Mouse (Mus musculus) kidney, embryonic 15.5 days (tissue): ENCODE measurements around the gene Chrd. TPM values are rescaled to one million over a fixed set of nuclear protein-coding genes. Genes with fewer than 3 reads are reported as not detected.

ENCODE experiments used
- ATAC-seq: fragments of 200-750 bp; cut with Nextera tagmentation; replicated peaks from 2 replicates; pipeline ENCODE4 v1.8.0; 2017; ENCODE audit warnings: moderate TSS enrichment; ENCODE audit not compliant: low FRiP score
- H3K27ac ChIP-seq: fragments of 300-500 bp; sonication (generic); 2 replicates; pipeline ENCODE4 v1.5.1; 2015; ENCODE audit warnings: mild to moderate bottlenecking, inconsistent platforms
- H3K27me3 ChIP-seq: fragments of 300-500 bp; sonication (generic); 2 replicates; pipeline ENCODE4 v1.6.1; 2015; ENCODE audit warnings: inconsistent platforms
- H3K36me3 ChIP-seq: fragments of 300-500 bp; sonication (generic); 2 replicates; pipeline ENCODE4 v1.6.1; 2015; ENCODE audit warnings: inconsistent platforms
- H3K4me1 ChIP-seq: fragments of 300-500 bp; sonication (generic); 2 replicates; pipeline ENCODE4 v1.6.1; 2015; ENCODE audit warnings: inconsistent platforms
- H3K4me2 ChIP-seq: fragments of 300-500 bp; sonication (generic); 2 replicates; pipeline ENCODE4 v1.6.1; 2015; ENCODE audit warnings: moderate library complexity, mild to moderate bottlenecking, inconsistent platforms
- H3K4me3 ChIP-seq: fragments of 300-500 bp; sonication (generic); replicated peaks from 2 replicates; pipeline ENCODE4 v1.5.1; 2015; ENCODE audit warnings: mild to moderate bottlenecking, inconsistent platforms
- H3K9ac ChIP-seq: fragments of 300-500 bp; sonication (generic); 2 replicates; pipeline ENCODE4 v1.6.1; 2015; ENCODE audit warnings: mild to moderate bottlenecking, inconsistent platforms
- H3K9me3 ChIP-seq: fragments of 300-500 bp; sonication (generic); replicated peaks from 2 replicates; pipeline ENCODE4 v1.6.1; 2016; ENCODE audit warnings: inconsistent platforms
- WGBS: fragments of 180-500 bp; shearing (Covaris S2); methylation state at CpG from one replicate; pipeline ENCODE4 v1.1.7; 2015; ENCODE audit warnings: mixed read lengths; 5-methylcytosine and 5-hydroxymethylcytosine counted together
- polyA plus RNA-seq: library from polyadenylated mRNA; unstranded; fragments of >200 nt; fragmentation: Nextera tagmentation; extraction: Ambion mirVana; gene quantifications from 2 replicates; pipeline ENCODE4 v1.2.1, GENCODE M21; 2015

Gene Chrd
- polyA plus RNA-seq, 1 experiment from 2014 or later = 7.4 TPM

GRCm38 (mm10) chr16:20724338-20724748 lies 8.6 kb upstream of the Chrd start:
- peak; percentile 80 for ATAC-seq
- Histone ChIP-seq H3K4me2 (no peak overlapping the region), H3K36me3 (peaks cover 35% of the 10 kb centered on the region), H3K27ac (no peak overlapping the region), H3K4me1 (0 out of 2 replicates have a peak, but pooled peaks cover 2% of the 10 kb centered on the region), H3K27me3 (no peaks in the 10 kb centered on the region), H3K4me3 (no peak overlapping the region), H3K9ac (no peak overlapping the region), H3K9me3 (no peaks in the 10 kb centered on the region)
- 37% methylated on average over 5 of the region's 5 CpGs for WGBS

- no peak overlapping the region for H3K4me2 ChIP-seq
- H3K9me3 ChIP-seq = no peaks in the 10 kb centered on the region
- 83% methylated on average over 7 of the region's 7 CpGs for WGBS
- 0 out of 2 replicates have a peak, but pooled peaks cover 8% of the 10 kb centered on the region for H3K4me1 ChIP-seq
- no peak overlapping the region for H3K27ac ChIP-seq
- peaks cover 25% of the 10 kb centered on the region for H3K36me3 ChIP-seq
- H3K9ac ChIP-seq = no peak overlapping the region
- no peak for ATAC-seq
- H3K27me3 ChIP-seq = no peaks in the 10 kb centered on the region
- no peak overlapping the region for H3K4me3 ChIP-seq
These were observed 7.6 kb upstream of the Chrd start for GRCm38 (mm10) chr16:20725321-20725720.

GRCm38 (mm10) chr16:20725750-20726149 lies 7.2 kb upstream of the Chrd start:
- Histone ChIP-seq H3K4me1 (0 out of 2 replicates have a peak, but pooled peaks cover 10% of the 10 kb centered on the region), H3K9me3 (no peaks in the 10 kb centered on the region), H3K4me2 (no peak overlapping the region), H3K36me3 (peaks cover 21% of the 10 kb centered on the region), H3K27me3 (no peaks in the 10 kb centered on the region), H3K9ac (no peak overlapping the region), H3K27ac (no peak overlapping the region), H3K4me3 (no peak overlapping the region)
- WGBS = 84% methylated on average over 4 of the region's 4 CpGs
- ATAC-seq = no peak

GRCm38 (mm10) chr16:20726384-20726783 lies 6.5 kb upstream of the Chrd start:
- no peak for ATAC-seq
- no peak overlapping the region for H3K9ac ChIP-seq
- H3K4me2 ChIP-seq = no peak overlapping the region
- H3K27me3 ChIP-seq = no peaks in the 10 kb centered on the region
- H3K9me3 ChIP-seq = no peaks in the 10 kb centered on the region
- H3K4me3 ChIP-seq = no peak overlapping the region
- H3K4me1 ChIP-seq = 0 out of 2 replicates have a peak, but pooled peaks cover 10% of the 10 kb centered on the region
- WGBS = 67% methylated on average over 1 of the region's 1 CpGs
- H3K36me3 ChIP-seq = peaks cover 14% of the 10 kb centered on the region
- H3K27ac ChIP-seq = no peak overlapping the region

- Histone ChIP-seq H3K4me3 (no peak overlapping the region), H3K4me1 (peaks cover 33% of the 10 kb centered on the region), H3K36me3 (no peaks in the 10 kb centered on the region), H3K27ac (no peak overlapping the region), H3K9me3 (no peaks in the 10 kb centered on the region), H3K27me3 (peaks cover 21% of the 10 kb centered on the region), H3K9ac (no peak overlapping the region), H3K4me2 (no peak overlapping the region)
- no peak for ATAC-seq
- WGBS = 34% methylated on average over 5 of the region's 5 CpGs
These were observed 2.6 kb upstream of the Chrd start for GRCm38 (mm10) chr16:20730293-20730711.

GRCm38 (mm10) chr16:20731688-20732087 lies 1.2 kb upstream of the Chrd start:
- Histone ChIP-seq H3K9ac (no peak overlapping the region), H3K36me3 (no peaks in the 10 kb centered on the region), H3K9me3 (no peaks in the 10 kb centered on the region), H3K27ac (no peak overlapping the region), H3K4me1 (peaks cover 33% of the 10 kb centered on the region), H3K4me3 (no peak overlapping the region), H3K27me3 (peaks cover 32% of the 10 kb centered on the region), H3K4me2 (no peak overlapping the region)
- no peak for ATAC-seq
- WGBS = 58% methylated on average over 5 of the region's 5 CpGs

GRCm38 (mm10) chr16:20732251-20732924 lies 539 bp upstream of the Chrd start:
- peak overlapping the region; percentile 70 for H3K4me3 ChIP-seq
- peaks cover 33% of the 10 kb centered on the region for H3K4me1 ChIP-seq
- WGBS = 5% methylated on average over 11 of the region's 30 CpGs
- peaks cover 32% of the 10 kb centered on the region for H3K27me3 ChIP-seq
- peak overlapping the region; percentile 80 for H3K27ac ChIP-seq
- H3K9ac ChIP-seq = peak overlapping the region; percentile 71
- no peaks in the 10 kb centered on the region for H3K9me3 ChIP-seq
- peak; percentile 37 for ATAC-seq
- H3K4me2 ChIP-seq = peak overlapping the region; percentile 95
- no peaks in the 10 kb centered on the region for H3K36me3 ChIP-seq

GRCm38 (mm10) chr16:20733731-20734730 lies 1.1 kb downstream of the Chrd start, which contains the start of gene Thpo:
TSS of gene Thpo (minus strand) at chr16:20734511.
- Histone ChIP-seq H3K9ac (peak within 1 kb of the TSS; percentile 71), H3K36me3 (no peaks in the 10 kb centered on the region), H3K4me3 (peak within 1 kb of the TSS; percentile 70), H3K4me1 (peaks cover 33% of the 10 kb centered on the region), H3K9me3 (no peaks in the 10 kb centered on the region), H3K27me3 (peaks cover 32% of the 10 kb centered on the region), H3K4me2 (peak within 1 kb of the TSS; percentile 95), H3K27ac (no peak within 1 kb of the TSS)
- 2% methylated on average over 45 of the region's 45 CpGs for WGBS
- ATAC-seq = no peak

- H3K4me3 ChIP-seq = no peak overlapping the region
- H3K27ac ChIP-seq = no peak overlapping the region
- no peaks in the 10 kb centered on the region for H3K9me3 ChIP-seq
- no peak for ATAC-seq
- peaks cover 32% of the 10 kb centered on the region for H3K27me3 ChIP-seq
- peaks cover 25% of the 10 kb centered on the region for H3K4me1 ChIP-seq
- H3K4me2 ChIP-seq = no peak overlapping the region
- H3K9ac ChIP-seq = no peak overlapping the region
- no peaks in the 10 kb centered on the region for H3K36me3 ChIP-seq
- WGBS = 74% methylated on average over 5 of the region's 5 CpGs
These were observed 2.7 kb downstream of the Chrd start for GRCm38 (mm10) chr16:20735651-20736050.

GRCm38 (mm10) chr16:20736168-20736567 lies 3.2 kb downstream of the Chrd start:
- H3K27ac ChIP-seq = no peak overlapping the region
- ATAC-seq = no peak

GRCm38 (mm10) chr16:20736823-20737222 lies 3.9 kb downstream of the Chrd start:
- H3K27me3 ChIP-seq = peaks cover 32% of the 10 kb centered on the region
- no peaks in the 10 kb centered on the region for H3K9me3 ChIP-seq
- 90% methylated on average over 5 of the region's 5 CpGs for WGBS
- no peak overlapping the region for H3K4me3 ChIP-seq
- ATAC-seq = no peak
- H3K36me3 ChIP-seq = no peaks in the 10 kb centered on the region
- H3K4me1 ChIP-seq = peaks cover 24% of the 10 kb centered on the region
- no peak overlapping the region for H3K4me2 ChIP-seq
- no peak overlapping the region for H3K27ac ChIP-seq
- no peak overlapping the region for H3K9ac ChIP-seq

More at GRCm38 (mm10) chr16:20736168-20736567, 3.2 kb downstream of the Chrd start:
- Histone ChIP-seq H3K4me1 (peaks cover 25% of the 10 kb centered on the region), H3K36me3 (no peaks in the 10 kb centered on the region), H3K27me3 (peaks cover 32% of the 10 kb centered on the region), H3K9ac (no peak overlapping the region), H3K4me2 (no peak overlapping the region), H3K4me3 (no peak overlapping the region), H3K9me3 (no peaks in the 10 kb centered on the region)
- WGBS = 88% methylated on average over 7 of the region's 7 CpGs

GRCm38 (mm10) chr16:20739845-20740244 lies 6.9 kb downstream of the Chrd start:
- Histone ChIP-seq H3K4me3 (no peak overlapping the region), H3K27ac (no peak overlapping the region), H3K9ac (no peak overlapping the region), H3K36me3 (no peaks in the 10 kb centered on the region), H3K27me3 (peaks cover 16% of the 10 kb centered on the region), H3K4me1 (no peaks in the 10 kb centered on the region), H3K4me2 (no peak overlapping the region), H3K9me3 (no peaks in the 10 kb centered on the region)
- WGBS = 94% methylated on average over 9 of the region's 9 CpGs
- ATAC-seq = no peak
